Mouse (Mus musculus) 416B (cell line): ENCODE results near the gene Fam81a.
A peak's percentile ranks its signal among the peaks of the same experiment; 100 is the strongest.

Experiments
- DNase-seq: peaks from one replicate; pipeline ENCODE4 v3.0.0; 2011; ENCODE audit warnings: low read depth

Fam81a gene

GRCm38 (mm10) chr9:70109279-70109678, 33.1 kb downstream of the Fam81a start:
- DNase-seq = peak; percentile 66

GRCm38 (mm10) chr9:70108151-70108550, 34.2 kb downstream of the Fam81a start:
- DNase-seq = no peak

DNA sequence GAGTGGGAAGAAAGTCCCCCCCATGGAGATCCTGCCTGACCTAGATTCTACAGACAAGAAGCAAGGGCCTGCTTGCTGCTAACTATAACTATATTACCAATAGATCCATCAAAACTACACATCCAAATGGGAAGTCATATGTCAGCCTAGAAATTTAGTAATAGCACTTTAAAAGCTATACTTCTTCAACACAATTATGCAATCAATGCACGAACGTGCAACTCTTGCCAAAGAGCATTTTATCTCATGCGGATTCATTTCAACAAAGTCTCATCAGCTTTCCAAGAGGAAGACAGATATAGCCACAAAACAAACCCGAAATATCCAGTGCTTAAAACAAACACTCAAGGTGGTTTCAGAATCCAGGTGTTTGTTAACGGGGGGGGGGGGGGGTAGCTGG, 36.8 kb downstream of the Fam81a start:
- no peak for DNase-seq

DNA sequence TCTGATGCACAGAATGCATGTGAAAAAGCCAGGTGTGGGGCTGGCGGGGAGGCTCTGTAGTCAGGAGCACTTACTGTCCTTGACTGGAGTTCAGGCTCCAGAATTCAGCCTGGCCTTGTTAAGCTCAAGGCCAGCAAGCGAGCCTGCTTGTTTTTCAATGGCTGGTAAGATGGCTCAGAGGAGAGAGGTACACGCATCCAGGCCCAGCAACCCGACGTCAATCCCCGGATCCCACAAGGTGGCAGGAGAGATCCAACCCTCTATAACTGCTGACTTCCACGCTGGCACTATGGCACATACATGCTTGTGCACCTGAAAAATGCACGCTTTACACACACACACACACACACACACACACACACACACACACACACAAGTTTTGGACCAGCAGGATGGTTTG, 39.3 kb downstream of the Fam81a start:
- DNase-seq = no peak

DNA sequence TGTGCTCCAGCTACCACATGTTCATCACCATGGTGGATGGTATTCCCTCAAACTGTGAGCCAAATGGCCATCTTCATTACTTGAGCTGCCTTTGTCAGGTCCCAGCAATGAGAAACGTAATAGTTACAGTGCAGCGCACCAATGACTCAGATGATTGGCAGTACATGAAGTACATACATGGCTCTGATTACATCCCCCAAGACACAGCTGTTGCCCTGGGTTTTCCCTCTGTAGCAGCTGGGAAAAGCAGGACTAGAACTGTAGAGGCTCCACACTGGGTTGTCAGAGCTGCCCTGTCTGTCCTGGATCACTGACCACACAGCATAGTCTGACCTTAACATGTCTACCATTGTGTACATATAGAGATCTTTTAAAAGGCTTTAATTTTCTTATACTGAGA, 44.8 kb downstream of the Fam81a start:
- DNase-seq = no peak

DNA sequence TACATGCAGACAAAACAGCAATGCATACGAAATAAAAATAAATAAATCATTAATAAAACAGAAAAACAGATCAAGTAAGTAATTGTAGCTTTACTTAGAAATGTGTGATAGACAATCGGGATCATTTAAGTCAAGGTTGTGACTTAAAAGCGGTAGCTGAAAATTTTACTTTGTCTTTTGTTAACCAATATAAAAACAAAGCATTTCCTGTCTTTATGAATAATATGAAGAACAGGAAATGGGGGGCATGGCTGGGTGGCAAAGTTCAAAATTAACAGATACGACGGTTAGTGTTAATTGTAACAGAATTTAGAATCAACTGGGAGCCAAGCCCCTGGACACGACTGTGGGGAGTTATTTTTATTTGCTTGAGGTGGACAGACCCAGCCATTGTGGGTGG, 47.3 kb downstream of the Fam81a start:
- no peak for DNase-seq

DNA sequence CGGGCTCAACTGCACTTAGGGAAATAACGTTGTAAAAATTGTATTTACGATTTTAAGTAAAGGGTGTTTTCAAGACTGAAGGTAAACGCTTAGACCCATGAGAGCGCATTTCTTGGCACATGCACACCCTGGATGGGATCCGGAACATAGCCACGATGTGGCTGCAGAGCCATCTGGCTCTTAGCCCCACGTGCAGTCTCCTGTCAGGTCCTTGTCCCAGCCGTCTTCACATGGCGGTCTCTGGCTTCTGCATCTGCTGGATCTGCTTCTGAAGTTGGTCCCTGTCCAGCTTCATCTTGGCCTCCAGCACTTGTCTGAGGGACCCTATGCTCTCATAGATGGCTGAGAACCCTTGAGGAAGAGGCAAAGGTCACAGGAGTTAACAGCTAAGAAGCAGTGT, 51.8 kb downstream of the Fam81a start:
- DNase-seq = no peak

GRCm38 (mm10) chr9:70088786-70089096, 53.6 kb downstream of the Fam81a start:
- DNase-seq = no peak

GRCm38 (mm10) chr9:70088041-70088785, 54.1 kb downstream of the Fam81a start:
- DNase-seq = no peak

- no peak for DNase-seq
Measured at GRCm38 (mm10) chr9:70087379-70087778, 55.0 kb downstream of the Fam81a start.

DNA sequence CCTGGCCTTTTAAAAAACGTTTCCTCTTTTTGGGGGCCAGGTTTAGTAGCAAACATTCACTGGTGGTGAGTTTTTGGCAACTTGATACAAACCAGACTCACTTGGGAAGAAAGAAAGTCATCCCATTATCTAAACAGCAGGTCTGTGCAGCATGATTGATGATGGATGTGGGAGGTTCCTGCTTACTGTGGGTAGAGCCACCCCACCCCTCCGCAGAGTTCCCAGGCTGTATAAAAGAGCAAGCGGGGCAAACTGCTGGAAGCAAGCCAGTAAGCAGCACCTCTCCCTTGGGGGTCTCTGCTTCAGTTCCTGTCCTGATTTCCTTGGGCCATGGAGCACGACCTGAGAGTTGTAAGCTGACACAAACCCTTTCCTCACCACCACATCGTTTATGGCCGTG, 56.3 kb downstream of the Fam81a start:
- no peak for DNase-seq

DNA sequence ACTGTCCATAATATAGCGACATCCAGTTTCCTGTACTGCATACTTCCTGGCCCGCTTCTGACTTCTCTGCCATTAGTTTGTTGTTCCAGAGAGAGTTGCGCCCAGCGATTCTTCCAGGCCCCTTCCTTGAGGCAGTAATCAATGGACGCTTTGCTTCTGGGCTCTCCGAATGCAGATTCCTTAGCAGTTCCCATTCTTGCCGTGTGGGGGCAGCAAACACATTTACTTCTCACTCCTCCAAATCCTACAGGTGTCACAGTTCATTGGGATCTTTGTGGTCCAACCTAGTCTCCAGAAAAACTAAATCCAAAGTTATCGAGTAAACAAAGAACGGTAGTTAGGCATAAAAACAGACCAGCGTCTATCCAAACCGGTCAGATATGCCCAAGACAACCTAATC, 58.3 kb downstream of the Fam81a start:
- peak; percentile 31 for DNase-seq

DNA sequence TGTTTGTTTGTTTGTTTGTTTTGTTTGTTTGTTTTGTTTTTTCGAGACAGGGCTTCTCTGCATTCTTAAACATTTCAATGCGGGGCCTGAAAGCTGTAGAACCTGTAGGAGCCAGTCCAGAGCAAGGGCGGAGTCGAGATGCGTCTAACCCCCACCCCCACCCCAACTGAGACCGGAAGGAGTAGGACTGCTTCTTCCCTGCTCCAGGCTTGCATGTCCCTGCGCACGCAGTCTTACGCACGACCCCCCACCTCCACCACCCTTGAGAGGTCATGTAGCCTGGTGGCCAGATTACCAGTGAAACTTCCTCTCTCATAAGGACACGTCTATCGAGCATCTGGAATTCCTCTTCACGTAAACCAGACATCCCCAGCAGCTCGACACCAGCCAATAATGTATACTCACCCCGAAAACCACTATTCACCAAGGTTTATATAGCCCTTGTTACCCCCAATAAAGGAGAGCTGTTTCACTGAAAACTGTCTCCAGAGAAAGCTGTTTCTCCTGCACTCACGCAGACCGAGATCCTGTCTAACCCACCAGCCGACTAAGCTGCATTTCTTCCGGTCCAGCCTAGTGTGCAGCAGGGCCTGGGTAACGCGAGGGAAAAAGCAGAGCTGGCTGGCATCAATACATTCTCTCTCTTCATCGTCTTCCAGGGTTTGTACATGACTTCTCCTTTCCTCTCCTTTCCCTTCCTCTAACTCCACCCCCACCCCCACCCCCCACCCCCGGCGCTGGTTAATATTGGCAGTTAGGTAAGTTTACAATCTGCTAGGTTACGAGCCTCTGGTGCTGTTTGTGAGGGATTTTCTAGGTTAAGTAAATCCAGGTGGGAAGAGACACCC, 59.8 kb downstream of the Fam81a start:
- no peak for DNase-seq

DNA sequence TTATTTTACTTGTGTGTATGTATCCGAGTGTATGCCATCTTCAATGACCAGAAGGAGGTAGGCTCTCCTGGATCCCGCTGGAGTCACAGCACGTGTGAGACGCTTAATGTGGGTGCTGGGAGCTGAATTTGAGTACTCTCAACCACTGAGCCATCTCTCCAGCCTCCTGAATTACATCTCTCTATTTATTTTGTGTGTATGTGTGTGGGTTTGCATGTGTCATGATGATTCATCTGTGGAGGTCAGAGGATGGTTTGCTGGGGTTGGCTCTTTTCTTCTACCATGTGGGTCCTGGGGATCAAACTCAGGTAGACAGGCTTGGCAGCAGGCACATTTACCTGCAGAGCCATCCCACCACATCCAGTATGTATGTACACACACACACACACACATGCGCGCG, 60.6 kb downstream of the Fam81a start:
- DNase-seq = peak; percentile 22

- DNase-seq = peak; percentile 79
Measured at GRCm38 (mm10) chr9:70080976-70081375, 61.4 kb downstream of the Fam81a start.

DNA sequence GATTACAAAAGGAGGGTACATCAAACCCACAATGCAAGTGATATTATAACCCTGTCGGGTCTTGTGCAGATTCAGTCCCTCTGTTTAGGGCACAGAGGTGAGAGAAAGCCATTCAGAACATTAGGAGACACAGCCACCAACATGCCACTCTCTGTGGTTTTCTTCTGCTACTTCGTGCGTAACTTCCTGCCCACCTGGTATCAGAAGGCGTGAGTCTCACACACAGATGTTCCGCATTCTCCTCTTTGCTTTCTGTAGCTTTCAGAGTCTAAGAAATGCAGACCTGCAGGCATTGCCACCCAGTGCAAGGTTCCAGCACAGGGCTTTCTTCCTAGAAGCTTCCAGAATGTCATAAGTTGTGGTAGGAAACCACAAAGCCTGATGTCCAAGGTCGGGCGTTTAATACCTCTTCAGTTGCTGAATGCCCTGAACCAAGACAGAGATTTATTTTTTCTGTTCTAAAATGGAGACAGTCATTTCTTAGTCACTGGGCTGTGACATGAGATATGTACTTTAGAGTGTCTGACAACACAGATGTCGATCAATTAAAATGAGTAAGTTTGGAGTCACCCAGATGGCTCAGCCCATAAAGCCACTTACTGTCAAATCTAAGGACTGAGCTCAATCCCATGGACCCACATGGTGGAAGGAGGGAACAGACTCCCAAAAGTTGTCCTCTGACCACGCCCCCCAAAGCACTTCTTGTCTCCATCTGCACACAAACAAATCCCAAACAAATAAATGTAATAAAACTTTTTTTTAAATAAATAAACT, 62.1 kb downstream of the Fam81a start:
- DNase-seq = peak; percentile 35

- peak; percentile 3 for DNase-seq
Measured at GRCm38 (mm10) chr9:70078034-70078433, 64.3 kb downstream of the Fam81a start.

DNA sequence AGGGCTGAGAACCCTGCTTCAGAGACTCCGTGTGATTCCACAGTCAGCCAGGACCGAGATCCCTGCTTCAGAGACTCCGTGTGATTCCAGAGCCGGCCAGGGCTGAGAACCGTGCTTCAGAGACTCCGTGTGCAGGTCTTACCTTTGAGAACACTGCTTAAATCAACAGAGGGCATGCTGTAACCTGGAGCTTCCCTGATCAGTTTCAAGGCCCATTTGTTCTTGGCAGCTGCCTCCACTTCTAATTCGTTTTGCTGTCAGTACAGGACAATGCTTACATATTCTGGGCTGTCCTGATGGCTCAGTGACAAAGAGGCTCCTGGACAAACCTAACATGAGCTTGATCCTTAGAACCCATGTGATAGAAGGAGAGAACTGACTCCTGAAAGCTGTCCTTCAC, 65.2 kb downstream of the Fam81a start:
- no peak for DNase-seq

GRCm38 (mm10) chr9:70072387-70072786, 70.0 kb downstream of the Fam81a start:
- DNase-seq = no peak

GRCm38 (mm10) chr9:70069961-70070435, 72.4 kb downstream of the Fam81a start:
- no peak for DNase-seq

- no peak for DNase-seq
Measured at GRCm38 (mm10) chr9:70067497-70067896, 74.9 kb downstream of the Fam81a start.

DNA sequence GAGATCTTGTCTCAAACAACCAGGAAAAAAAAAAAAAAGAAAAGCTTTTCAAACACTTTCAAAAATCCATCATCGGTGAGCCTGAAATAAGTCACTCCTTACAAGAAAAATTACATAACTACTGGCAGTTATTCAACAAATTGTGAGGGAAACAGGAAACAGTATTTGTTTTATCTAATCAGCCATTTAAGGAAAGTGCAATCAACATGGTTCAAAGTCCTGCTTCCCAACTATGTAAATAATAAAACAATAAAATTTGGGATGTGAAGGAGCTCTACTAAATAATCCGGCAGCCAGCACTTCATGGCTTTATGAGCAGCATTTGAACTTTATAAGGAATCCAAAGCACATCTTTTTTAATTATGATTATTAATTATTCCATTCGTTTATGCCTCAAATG, 80.3 kb downstream of the Fam81a start:
- DNase-seq = no peak

- DNase-seq = no peak
Measured at GRCm38 (mm10) chr9:70053411-70053810, 88.9 kb downstream of the Fam81a start.
